Mouse (Mus musculus) megakaryocyte-erythroid progenitor cell, adult 5-6 weeks (primary cell): ENCODE measurements around the gene Carns1. TPM values are rescaled to one million over a fixed set of nuclear protein-coding genes. Genes with fewer than 3 reads are reported as not detected.

Experiments used
- ATAC-seq: replicated peaks from 2 replicates; pipeline ENCODE4 v1.8.0; 2016; ENCODE audit warnings: mild to moderate bottlenecking, inconsistent platforms; ENCODE audit not compliant: severe bottlenecking, poor library complexity, low FRiP score, low TSS enrichment
- total RNA-seq, 2 experiments: library from RNA; stranded (forward) in 1 of 2; stranded (reverse) in 1 of 2; fragments of 200-1000, 215-1000 nt in 1 of 2; fragments of >200 nt in 1 of 2; fragmentation: Nextera tagmentation in 1 of 2; gene quantifications; 2 replicates each; pipeline ENCODE4 v1.2.3; 2014 to 2017

Carns1 gene
- total RNA-seq, 2 experiments from 2014 or later, result 0.19 to 8.1 TPM

- ATAC-seq, result no peak
Measured at GRCm38 (mm10) chr19:4153232-4153654, 22.0 kb downstream of the Carns1 start, which contains the start of gene Ptprcap. Ptprcap (plus strand) TSS chr19:4153604.

GRCm38 (mm10) chr19:4152445-4153231 is 22.6 kb downstream of the Carns1 start:
- ATAC-seq, result no peak

GRCm38 (mm10) chr19:4151898-4152297 is 23.4 kb downstream of the Carns1 start:
- ATAC-seq, result no peak

- ATAC-seq, result no peak
Measured at GRCm38 (mm10) chr19:4151488-4151860, 23.8 kb downstream of the Carns1 start.

GRCm38 (mm10) chr19:4150567-4151487 is 24.5 kb downstream of the Carns1 start:
- no peak for ATAC-seq

- ATAC-seq, result no peak
Measured at GRCm38 (mm10) chr19:4149764-4150461, 25.4 kb downstream of the Carns1 start.

GRCm38 (mm10) chr19:4149283-4149682 is 26.0 kb downstream of the Carns1 start:
- ATAC-seq, result no peak

GRCm38 (mm10) chr19:4148819-4149218 is 26.5 kb downstream of the Carns1 start:
- no peak for ATAC-seq

- peak; percentile 89 for ATAC-seq
Measured at GRCm38 (mm10) chr19:4148491-4148806, 26.8 kb downstream of the Carns1 start, which contains the start of gene Coro1b. Coro1b (plus strand) TSS chr19:4148619.

- no peak for ATAC-seq
Measured at GRCm38 (mm10) chr19:4147782-4148490, 27.3 kb downstream of the Carns1 start.

GRCm38 (mm10) chr19:4147022-4147405 is 28.3 kb downstream of the Carns1 start:
- ATAC-seq, result no peak

GRCm38 (mm10) chr19:4146366-4147021 is 28.8 kb downstream of the Carns1 start:
- no peak for ATAC-seq

- ATAC-seq, result no peak
Measured at GRCm38 (mm10) chr19:4145936-4146335, 29.3 kb downstream of the Carns1 start.

- ATAC-seq, result no peak
Measured at GRCm38 (mm10) chr19:4144550-4145498, 30.5 kb downstream of the Carns1 start.

- no peak for ATAC-seq
Measured at GRCm38 (mm10) chr19:4143759-4144268, 31.5 kb downstream of the Carns1 start, which contains the start of gene Cabp4. Cabp4 (minus strand) TSS chr19:4144033.

GRCm38 (mm10) chr19:4142416-4143173 is 32.7 kb downstream of the Carns1 start:
- ATAC-seq, result 0 out of 2 replicates have a peak, but pooled peaks have one; percentile 6

- no peak for ATAC-seq
Measured at GRCm38 (mm10) chr19:4140147-4140546, 35.1 kb downstream of the Carns1 start.
